Mouse (Mus musculus) T-helper 1 cell (primary cell): ENCODE data around the gene Celf2.

Experiments
- in situ Hi-C: fragments of 300-600 bp; cut with MboI, MseI; formaldehyde crosslinking; loops from one replicate; pipeline ENCODE4 v1.15.1; 2025; ENCODE audit warnings: high pct_unique_total_duplicates

Gene Celf2

GRCm38 (mm10) chr2:7392500-7392899, 116.9 kb downstream of the Celf2 start:
- in situ Hi-C loops: no loop called here

GRCm38 (mm10) chr2:7389264-7389663, 120.1 kb downstream of the Celf2 start:
- in situ Hi-C loops: no loop called here

- in situ Hi-C loops: no loop called here
These were observed 130.6 kb downstream of the Celf2 start for GRCm38 (mm10) chr2:7378736-7379135.

- in situ Hi-C loops: no loop called here
These were observed 131.5 kb downstream of the Celf2 start for GRCm38 (mm10) chr2:7377878-7378277.

- in situ Hi-C loops: no loop called here
These were observed 141.6 kb downstream of the Celf2 start for GRCm38 (mm10) chr2:7367738-7368137.

GRCm38 (mm10) chr2:7359557-7359956, 149.8 kb downstream of the Celf2 start:
- in situ Hi-C loops: no loop called here

GRCm38 (mm10) chr2:7358816-7359215, 150.5 kb downstream of the Celf2 start:
- in situ Hi-C loops: no loop called here

- in situ Hi-C loops: no loop called here
These were observed 158.1 kb downstream of the Celf2 start for GRCm38 (mm10) chr2:7351234-7351633.

- in situ Hi-C loops: no loop called here
These were observed 162.5 kb downstream of the Celf2 start for GRCm38 (mm10) chr2:7346703-7347461.

- in situ Hi-C loops: no loop called here
These were observed 164.4 kb downstream of the Celf2 start for GRCm38 (mm10) chr2:7344951-7345350.

GRCm38 (mm10) chr2:7342911-7343478, 166.4 kb downstream of the Celf2 start:
- in situ Hi-C loops: no loop called here

GRCm38 (mm10) chr2:7334846-7335245, 174.5 kb downstream of the Celf2 start:
- in situ Hi-C loops: no loop called here

GRCm38 (mm10) chr2:7328018-7328899, 181.1 kb downstream of the Celf2 start:
- in situ Hi-C loops: no loop called here

GRCm38 (mm10) chr2:7319760-7320159, 189.6 kb downstream of the Celf2 start:
- in situ Hi-C loops: no loop called here

GRCm38 (mm10) chr2:7311776-7312175, 197.6 kb downstream of the Celf2 start:
- in situ Hi-C loops: no loop called here

- in situ Hi-C loops: no loop called here
These were observed 198.6 kb downstream of the Celf2 start for GRCm38 (mm10) chr2:7310840-7311182.

GRCm38 (mm10) chr2:7310129-7310839, 199.1 kb downstream of the Celf2 start:
- in situ Hi-C loops: no loop called here

GRCm38 (mm10) chr2:7309324-7309723, 200.0 kb downstream of the Celf2 start:
- in situ Hi-C loops: no loop called here

- in situ Hi-C loops: no loop called here
These were observed 200.6 kb downstream of the Celf2 start for GRCm38 (mm10) chr2:7308731-7309130.

GRCm38 (mm10) chr2:7287434-7287833, 221.9 kb downstream of the Celf2 start:
- in situ Hi-C loops: no loop called here

GRCm38 (mm10) chr2:7273214-7273613, 236.1 kb downstream of the Celf2 start:
- in situ Hi-C loops: no loop called here

- in situ Hi-C loops: no loop called here
These were observed 239.3 kb downstream of the Celf2 start for GRCm38 (mm10) chr2:7270051-7270450.
